Mouse (Mus musculus): Measurements from ENCODE around the gene Rnf167. TPM values are rescaled to one million over a fixed set of nuclear protein-coding genes. Genes with fewer than 3 reads are reported as not detected.

Gene Rnf167
- polyA plus RNA-seq, 1 experiment from 2014 or later: 122 TPM

DNA sequence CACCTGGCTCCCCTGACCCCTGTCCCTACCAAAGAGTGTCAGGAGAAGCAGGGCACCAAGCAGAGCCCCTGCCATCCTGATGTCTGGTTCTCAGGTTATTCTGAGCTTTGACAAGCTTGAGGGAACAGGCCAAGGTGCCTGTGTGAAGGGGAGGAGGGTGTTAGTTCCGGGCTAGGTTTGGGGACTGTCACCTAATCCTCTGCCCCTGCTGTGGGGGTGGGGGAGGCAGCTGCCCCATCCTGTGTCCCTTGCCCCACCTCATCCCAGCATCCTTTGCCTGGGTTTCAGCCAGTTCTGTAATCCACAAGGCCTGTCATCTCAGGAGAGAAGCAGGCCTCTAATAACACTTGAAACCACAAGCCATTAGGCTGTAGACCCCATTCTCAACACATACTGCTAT is 27.9 kb upstream of the Rnf167 start, which contains the start of gene Chrne:
TSS of gene Chrne (minus strand) at position 116 of the 400 bp plus-strand sequence.
- Histone ChIP-seq H3K4me1 (peaks cover 26% of the 10 kb centered on the region), H3K27ac (no peak within 1 kb of the TSS), H3K9me3 (replicated peaks) (no peaks in the 10 kb centered on the region), H3K27me3 (no peaks in the 10 kb centered on the region), H3K4me3 (replicated peaks) (no peak within 1 kb of the TSS), H3K9ac (no peak within 1 kb of the TSS), H3K4me2 (no peak within 1 kb of the TSS), H3K36me3 (no peaks in the 10 kb centered on the region)
- WGBS: 45% methylated on average over 1 of the region's 1 CpGs
- ATAC-seq (replicated peaks; ENCODE audit: low FRiP score): no peak

DNA sequence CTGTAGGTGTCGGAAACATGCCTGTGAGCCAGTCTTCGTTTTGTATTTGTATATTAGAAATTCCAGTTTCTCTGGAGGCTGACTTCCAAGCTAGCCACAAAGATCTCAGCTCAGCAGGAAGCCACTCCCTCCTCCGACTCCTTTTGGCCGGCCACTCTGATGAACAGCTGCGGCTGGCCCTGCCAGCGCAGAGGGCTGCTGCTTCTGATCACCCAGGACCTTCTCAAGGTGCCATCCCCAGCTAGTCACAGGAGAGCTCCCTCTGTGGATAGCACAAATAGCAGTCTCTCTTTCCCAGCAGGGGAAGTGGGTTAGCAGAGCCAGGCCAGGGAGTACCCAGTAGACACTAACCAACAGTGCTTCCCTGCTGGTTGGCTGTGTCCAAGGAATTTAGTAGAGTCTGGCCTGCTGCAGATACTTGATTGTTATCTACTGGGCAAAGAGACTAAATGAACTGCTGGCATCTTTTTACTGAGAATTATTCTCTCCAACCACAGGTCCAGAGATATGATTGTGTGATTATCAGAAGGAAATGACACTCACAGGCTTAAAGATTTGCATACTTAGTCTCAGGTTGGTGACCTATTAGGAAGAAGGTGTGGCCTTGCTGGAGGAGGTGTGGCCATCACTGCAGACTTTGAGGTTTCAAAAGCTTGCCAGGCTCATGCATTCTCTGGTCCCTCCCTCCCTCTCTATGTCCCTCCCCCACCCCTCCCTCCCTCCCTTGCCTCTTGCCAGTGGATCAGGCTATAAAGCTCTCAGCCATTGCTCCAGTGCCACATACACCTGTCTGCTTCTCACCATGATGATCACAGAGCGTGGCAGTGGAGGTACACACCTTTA is 24.8 kb upstream of the Rnf167 start:
- Histone ChIP-seq H3K4me2 (no peak overlapping the region), H3K27ac (no peak overlapping the region), H3K4me3 (replicated peaks) (no peak overlapping the region), H3K9ac (no peak overlapping the region), H3K36me3 (no peaks in the 10 kb centered on the region), H3K4me1 (0 out of 2 replicates have a peak, but pooled peaks cover 6% of the 10 kb centered on the region), H3K27me3 (no peaks in the 10 kb centered on the region), H3K9me3 (replicated peaks) (no peaks in the 10 kb centered on the region)
- ATAC-seq (replicated peaks; ENCODE audit: low FRiP score): no peak
- WGBS: 35% methylated on average over 7 of the region's 7 CpGs

DNA sequence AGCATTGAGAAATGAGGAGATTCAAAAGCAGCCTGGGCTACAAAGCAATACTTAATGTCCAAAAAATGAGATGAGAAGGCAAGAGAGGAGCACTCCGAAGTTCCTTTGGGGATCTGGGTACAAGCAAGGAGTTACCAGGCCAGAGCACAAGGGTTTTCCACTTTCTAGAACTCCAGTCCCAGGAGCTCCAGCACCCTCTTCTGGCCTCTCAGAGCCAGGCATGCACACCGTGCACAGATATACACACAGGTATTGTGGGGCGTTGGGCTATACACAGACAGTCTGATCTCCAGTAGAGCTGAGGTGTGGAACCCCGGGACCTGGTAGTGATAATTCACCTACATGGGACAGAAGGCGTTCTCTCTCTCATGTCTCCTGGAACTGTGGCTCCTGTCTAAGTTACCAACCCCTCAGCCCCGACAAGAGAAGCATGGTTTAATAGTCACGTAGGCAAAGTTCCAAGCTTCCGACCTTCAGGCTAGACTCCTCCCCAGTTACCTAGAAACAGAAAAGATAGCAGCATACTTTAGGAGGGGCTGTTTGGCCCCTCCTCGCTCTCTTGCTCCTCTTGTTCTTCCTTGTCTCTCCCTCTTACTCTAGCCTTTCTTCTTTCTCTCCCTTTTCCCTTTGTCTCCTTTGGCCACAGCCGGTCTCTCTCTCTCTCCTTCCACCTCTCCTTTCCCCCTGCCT is 23.8 kb upstream of the Rnf167 start:
- no peak for ATAC-seq (replicated peaks; ENCODE audit: low FRiP score)
- H3K4me1 ChIP-seq: 0 out of 2 replicates have a peak, but pooled peaks cover 6% of the 10 kb centered on the region
- WGBS: 81% methylated on average over 10 of the region's 10 CpGs

GRCm38 (mm10) chr11:70625473-70625872 is 21.6 kb upstream of the Rnf167 start:
- no peak overlapping the region for H3K4me2 ChIP-seq
- H3K9me3 ChIP-seq (replicated peaks): no peaks in the 10 kb centered on the region
- H3K4me1 ChIP-seq: 0 out of 2 replicates have a peak, but pooled peaks cover 6% of the 10 kb centered on the region
- no peak overlapping the region for H3K4me3 ChIP-seq (replicated peaks)
- H3K27me3 ChIP-seq: no peaks in the 10 kb centered on the region
- no peak overlapping the region for H3K27ac ChIP-seq
- no peak overlapping the region for H3K9ac ChIP-seq
- 53% methylated on average over 4 of the region's 4 CpGs for WGBS
- ATAC-seq (replicated peaks; ENCODE audit: low FRiP score): no peak
- no peaks in the 10 kb centered on the region for H3K36me3 ChIP-seq

More for the DNA sequence above, 23.8 kb upstream of the Rnf167 start:
- Histone ChIP-seq H3K27ac (no peak overlapping the region), H3K27me3 (no peaks in the 10 kb centered on the region), H3K9ac (no peak overlapping the region), H3K4me2 (no peak overlapping the region), H3K36me3 (no peaks in the 10 kb centered on the region), H3K4me3 (replicated peaks) (no peak overlapping the region), H3K9me3 (replicated peaks) (no peaks in the 10 kb centered on the region)

DNA sequence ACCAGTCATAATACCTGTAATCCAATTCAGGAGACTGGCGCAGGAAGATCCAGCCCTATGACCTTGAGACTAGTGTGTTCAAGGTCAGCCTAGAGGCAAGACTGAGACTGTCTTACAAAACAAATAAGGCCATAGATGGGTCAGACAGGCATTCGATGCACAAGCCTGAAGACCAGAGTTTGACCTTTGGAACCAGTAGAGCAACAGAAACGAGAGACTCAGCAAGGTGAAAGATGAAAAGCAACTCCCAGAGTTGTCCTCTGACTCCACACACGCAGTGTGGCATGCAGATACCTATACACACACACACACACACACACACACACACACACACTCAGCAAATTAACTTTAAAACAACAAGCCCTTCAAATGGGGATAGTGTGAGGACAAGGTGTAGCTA is 20.2 kb upstream of the Rnf167 start:
- no peak overlapping the region for H3K4me2 ChIP-seq
- no peak overlapping the region for H3K9ac ChIP-seq
- no peak overlapping the region for H3K4me3 ChIP-seq (replicated peaks)
- no peaks in the 10 kb centered on the region for H3K36me3 ChIP-seq
- H3K4me1 ChIP-seq: 0 out of 2 replicates have a peak, but pooled peaks cover 4% of the 10 kb centered on the region
- ATAC-seq (replicated peaks; ENCODE audit: low FRiP score): no peak
- H3K27ac ChIP-seq: no peak overlapping the region
- H3K27me3 ChIP-seq: no peaks in the 10 kb centered on the region
- H3K9me3 ChIP-seq (replicated peaks): no peaks in the 10 kb centered on the region
- 62% methylated on average over 4 of the region's 4 CpGs for WGBS

GRCm38 (mm10) chr11:70628431-70628830 is 18.6 kb upstream of the Rnf167 start:
- no peak overlapping the region for H3K27ac ChIP-seq
- no peak overlapping the region for H3K4me2 ChIP-seq
- no peaks in the 10 kb centered on the region for H3K27me3 ChIP-seq
- H3K36me3 ChIP-seq: no peaks in the 10 kb centered on the region
- no peaks in the 10 kb centered on the region for H3K4me1 ChIP-seq
- no peaks in the 10 kb centered on the region for H3K9me3 ChIP-seq (replicated peaks)
- WGBS: 58% methylated on average over 2 of the region's 2 CpGs
- H3K4me3 ChIP-seq (replicated peaks): no peak overlapping the region
- ATAC-seq (replicated peaks; ENCODE audit: low FRiP score): no peak
- H3K9ac ChIP-seq: no peak overlapping the region

DNA sequence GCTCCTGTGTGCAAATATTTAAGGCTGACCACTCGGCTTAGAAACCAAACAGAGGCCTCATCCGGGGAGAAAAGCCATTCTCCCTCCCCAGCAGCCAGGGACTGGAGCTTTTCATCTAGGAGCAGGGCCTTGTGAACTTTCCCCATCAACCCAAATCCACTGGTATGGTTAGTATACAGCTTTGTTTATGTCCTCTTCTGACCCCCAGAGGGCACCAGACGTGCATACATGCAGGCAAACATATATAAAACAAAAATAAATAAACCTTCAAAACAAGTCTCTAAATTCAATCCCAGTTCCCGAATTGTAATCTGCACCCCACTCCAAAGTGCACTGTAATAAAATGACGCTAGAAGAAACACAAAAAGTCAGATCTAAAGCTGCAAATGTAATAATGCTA is 17.5 kb upstream of the Rnf167 start:
- Histone ChIP-seq H3K27ac (no peak overlapping the region), H3K9ac (no peak overlapping the region), H3K4me1 (no peaks in the 10 kb centered on the region), H3K9me3 (replicated peaks) (no peaks in the 10 kb centered on the region), H3K4me2 (no peak overlapping the region), H3K27me3 (no peaks in the 10 kb centered on the region), H3K36me3 (no peaks in the 10 kb centered on the region), H3K4me3 (replicated peaks) (no peak overlapping the region)
- 48% methylated on average over 5 of the region's 5 CpGs for WGBS
- ATAC-seq (replicated peaks; ENCODE audit: low FRiP score): no peak

GRCm38 (mm10) chr11:70630129-70630528 is 16.9 kb upstream of the Rnf167 start:
- H3K27ac ChIP-seq: 0 out of 2 replicates have a peak overlapping the region, but pooled peaks have one; percentile 22
- no peak overlapping the region for H3K9ac ChIP-seq
- no peaks in the 10 kb centered on the region for H3K9me3 ChIP-seq (replicated peaks)
- no peaks in the 10 kb centered on the region for H3K36me3 ChIP-seq
- no peak overlapping the region for H3K4me2 ChIP-seq
- H3K27me3 ChIP-seq: no peaks in the 10 kb centered on the region
- ATAC-seq (replicated peaks; ENCODE audit: low FRiP score): no peak
- no peaks in the 10 kb centered on the region for H3K4me1 ChIP-seq
- H3K4me3 ChIP-seq (replicated peaks): no peak overlapping the region
- 77% methylated on average over 7 of the region's 7 CpGs for WGBS

DNA sequence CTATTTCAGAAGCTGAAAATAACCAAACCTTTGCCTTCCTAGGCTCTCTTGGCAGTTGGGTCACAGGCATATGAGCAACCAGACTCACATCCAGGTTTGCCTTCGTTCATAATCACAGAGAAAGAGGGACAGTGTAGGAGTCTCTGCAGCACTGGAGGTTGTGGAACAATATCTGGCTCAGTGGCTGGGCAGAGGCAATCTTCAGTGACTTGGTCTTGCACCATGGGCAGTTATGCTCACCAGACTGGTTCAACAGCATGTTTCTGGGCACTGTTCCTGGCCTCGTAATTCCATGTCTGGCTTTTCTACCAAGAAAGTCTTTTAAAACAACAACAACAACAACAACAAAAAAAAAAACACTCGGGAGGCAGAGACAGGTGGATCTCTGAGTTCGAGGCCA is 11.4 kb upstream of the Rnf167 start:
- Histone ChIP-seq H3K4me2 (no peak overlapping the region), H3K4me3 (replicated peaks) (no peak overlapping the region), H3K9ac (no peak overlapping the region), H3K9me3 (replicated peaks) (no peaks in the 10 kb centered on the region), H3K36me3 (no peaks in the 10 kb centered on the region), H3K4me1 (no peaks in the 10 kb centered on the region), H3K27ac (no peak overlapping the region), H3K27me3 (no peaks in the 10 kb centered on the region)
- ATAC-seq (replicated peaks; ENCODE audit: low FRiP score): no peak
- 84% methylated on average over 4 of the region's 4 CpGs for WGBS

- Histone ChIP-seq H3K9ac (no peak overlapping the region), H3K27ac (no peak overlapping the region), H3K4me3 (replicated peaks) (no peak overlapping the region), H3K4me2 (no peak overlapping the region), H3K9me3 (replicated peaks) (no peaks in the 10 kb centered on the region), H3K36me3 (peaks cover 3% of the 10 kb centered on the region; the same call in 1 of the 2 replicates), H3K4me1 (no peaks in the 10 kb centered on the region), H3K27me3 (no peaks in the 10 kb centered on the region)
- WGBS: 100% methylated on average over 1 of the region's 1 CpGs
- ATAC-seq (replicated peaks; ENCODE audit: low FRiP score): no peak
Measured at GRCm38 (mm10) chr11:70637764-70638163, 9.3 kb upstream of the Rnf167 start.

DNA sequence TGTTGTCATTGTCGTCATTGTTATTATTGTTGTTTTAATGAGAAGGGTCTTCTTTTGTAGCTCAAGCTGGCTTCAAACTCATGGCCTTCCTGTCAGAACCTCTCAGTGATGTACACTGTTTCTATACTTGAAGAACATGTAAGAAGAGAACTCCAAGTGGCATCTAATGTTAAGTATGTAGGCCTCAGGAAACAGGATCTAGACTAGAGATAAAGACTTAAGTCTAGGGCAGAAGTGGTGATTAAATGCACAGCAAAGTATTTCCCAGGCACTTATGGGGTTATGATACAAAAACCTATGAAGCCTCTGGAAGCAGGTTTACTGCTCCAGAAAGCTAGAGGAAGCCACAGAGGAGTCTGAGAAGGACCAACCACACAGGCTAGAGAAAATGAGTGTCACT is 8.7 kb upstream of the Rnf167 start:
- no peaks in the 10 kb centered on the region for H3K4me1 ChIP-seq
- H3K4me3 ChIP-seq (replicated peaks): no peak overlapping the region
- no peaks in the 10 kb centered on the region for H3K27me3 ChIP-seq
- H3K27ac ChIP-seq: no peak overlapping the region
- no peak for ATAC-seq (replicated peaks; ENCODE audit: low FRiP score)
- WGBS: 91% methylated on average over 1 of the region's 1 CpGs
- no peak overlapping the region for H3K4me2 ChIP-seq
- no peaks in the 10 kb centered on the region for H3K9me3 ChIP-seq (replicated peaks)
- H3K9ac ChIP-seq: no peak overlapping the region
- peaks cover 8% of the 10 kb centered on the region for H3K36me3 ChIP-seq

DNA sequence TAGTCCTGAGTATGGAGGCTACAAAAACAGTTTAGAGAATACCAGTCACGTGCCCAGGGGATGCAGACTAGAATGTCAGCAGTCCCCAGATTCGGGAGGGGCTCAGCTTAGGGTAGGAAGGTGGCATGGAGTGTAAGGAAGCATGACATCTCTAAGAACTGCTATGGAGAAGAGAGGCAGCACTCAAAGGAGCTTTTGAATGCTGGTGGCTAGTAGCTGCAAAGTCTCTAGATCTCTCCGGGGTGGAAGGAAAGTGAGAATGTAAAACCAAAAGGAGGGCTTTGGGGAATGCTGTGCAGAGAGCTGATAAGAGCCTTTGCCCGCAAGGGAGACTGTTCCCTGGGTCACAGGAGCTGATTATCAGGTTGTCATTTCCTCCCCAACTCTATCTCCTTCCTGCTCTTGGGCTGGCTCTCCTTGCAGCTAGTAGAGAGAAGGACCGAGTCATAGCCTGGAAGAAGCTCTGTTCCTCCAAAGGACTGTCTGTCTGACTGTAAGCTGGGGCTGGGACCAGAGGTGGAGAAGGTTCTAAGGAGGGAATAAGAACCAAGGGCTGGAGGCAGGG is 8.2 kb upstream of the Rnf167 start, which contains the start of gene Gp1ba:
TSS of gene Gp1ba (plus strand) at position 409 of the 565 bp plus-strand sequence.
- H3K4me2 ChIP-seq: no peak within 1 kb of the TSS
- H3K27ac ChIP-seq: no peak within 1 kb of the TSS
- ATAC-seq (replicated peaks; ENCODE audit: low FRiP score): no peak
- no peak within 1 kb of the TSS for H3K9ac ChIP-seq
- H3K36me3 ChIP-seq: peaks cover 13% of the 10 kb centered on the region
- no peaks in the 10 kb centered on the region for H3K4me1 ChIP-seq
- H3K27me3 ChIP-seq: no peaks in the 10 kb centered on the region
- H3K9me3 ChIP-seq (replicated peaks): no peaks in the 10 kb centered on the region
- H3K4me3 ChIP-seq (replicated peaks): no peak within 1 kb of the TSS
- 51% methylated on average over 5 of the region's 5 CpGs for WGBS
